Mouse (Mus musculus): ENCODE measurements around the gene Lpin2.

Lpin2 gene

DNA sequence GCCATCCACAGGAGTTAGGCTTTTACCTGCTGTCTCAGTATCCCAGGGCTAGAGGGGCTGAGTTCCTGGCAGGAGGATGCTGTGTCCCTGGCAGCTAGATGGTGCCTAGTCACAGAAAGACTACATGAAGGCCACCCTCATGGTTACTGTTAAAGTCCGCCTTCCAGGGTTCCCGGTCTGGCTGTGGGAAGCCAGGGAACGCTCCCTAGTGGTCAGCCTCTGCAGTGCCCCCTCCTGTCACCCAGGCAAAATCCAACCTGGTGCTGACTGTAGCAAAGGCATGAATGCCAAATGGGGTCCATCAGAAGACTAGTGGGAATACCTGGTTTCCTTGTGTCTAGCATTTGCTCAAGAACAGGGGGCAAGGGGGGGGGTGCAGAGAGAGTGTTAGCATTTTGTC, 78.3 kb downstream of the Lpin2 start:
- DNase-seq (ENCODE audit: low read depth in 2 of 2, low spot score in 2 of 2), result no peak

DNA sequence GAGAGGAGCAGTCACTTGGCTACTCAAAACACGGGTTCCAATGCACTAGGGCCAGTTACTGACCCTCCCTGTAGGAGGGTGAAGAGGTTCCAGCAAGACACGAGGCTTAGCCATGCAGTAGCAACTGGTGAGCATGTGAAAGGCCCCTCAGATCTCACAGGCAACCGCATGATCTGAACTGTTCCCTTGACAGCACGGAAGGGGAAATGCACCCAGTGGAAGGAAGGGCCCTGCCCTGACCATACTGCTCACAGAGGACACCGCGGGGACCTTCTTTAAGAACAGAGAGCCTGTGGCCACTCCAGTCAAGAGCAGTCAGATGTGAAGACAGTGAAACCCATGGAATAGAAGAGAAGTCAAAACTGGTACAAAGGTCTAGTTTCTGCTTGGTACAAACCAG, 80.8 kb downstream of the Lpin2 start:
- DNase-seq (ENCODE audit: low read depth in 2 of 2, low spot score in 2 of 2), result no peak

DNA sequence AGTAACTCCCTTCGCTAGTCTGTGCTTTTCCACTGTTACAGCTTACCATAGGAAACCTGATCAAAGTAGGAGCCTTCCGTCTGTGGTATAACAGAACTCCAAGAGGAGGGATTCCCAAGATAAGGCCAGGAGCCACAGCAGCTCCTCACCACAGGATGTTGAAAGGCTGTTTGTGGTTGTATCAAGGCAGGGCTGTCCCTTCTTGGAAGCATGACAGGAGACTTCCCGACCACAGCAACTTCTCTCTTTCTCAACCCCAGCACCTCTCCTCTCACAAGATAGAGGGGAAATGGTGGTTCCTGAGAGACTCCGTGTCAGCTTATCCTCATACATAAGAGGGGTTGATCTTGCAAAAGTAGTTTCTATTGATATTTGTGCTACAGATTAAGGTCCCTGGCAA, 82.4 kb downstream of the Lpin2 start:
- no peak for DNase-seq (ENCODE audit: low read depth in 2 of 2, low spot score in 2 of 2)

DNA sequence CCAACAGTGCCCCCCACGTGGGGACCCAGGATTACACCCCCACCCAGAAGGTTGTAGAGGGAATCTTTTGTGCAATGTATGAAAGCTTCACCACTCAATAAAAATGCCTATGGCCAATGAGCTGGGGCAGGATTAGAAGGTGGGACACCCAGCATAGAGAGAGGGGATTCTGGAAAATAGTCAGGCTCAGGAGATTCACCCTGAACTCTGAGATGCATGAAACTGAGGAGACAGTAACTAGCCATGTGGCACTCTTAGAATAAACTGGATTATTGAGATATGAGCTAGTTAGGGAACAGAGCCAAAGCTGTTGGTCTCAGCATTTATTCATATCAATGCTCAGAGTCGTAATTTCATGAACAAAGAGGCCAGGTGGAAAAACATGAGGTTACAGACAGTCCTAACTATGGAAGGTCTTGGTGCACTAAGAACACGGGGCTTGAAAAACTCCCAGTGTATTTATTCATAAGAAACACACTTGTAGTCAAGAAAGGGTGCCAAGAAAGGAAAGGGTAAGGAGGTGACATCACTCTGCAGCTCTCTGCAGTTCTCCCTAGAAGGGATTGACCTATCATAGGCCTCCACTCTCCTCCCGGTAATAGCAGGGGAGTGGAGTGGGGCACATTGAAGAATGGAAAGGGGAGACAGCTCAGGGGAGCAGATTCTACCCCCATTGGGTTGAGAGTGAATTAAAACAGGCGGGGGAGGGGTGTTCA, 83.1 kb downstream of the Lpin2 start:
- DNase-seq (ENCODE audit: low read depth in 2 of 2, low spot score in 2 of 2), result no peak

DNA sequence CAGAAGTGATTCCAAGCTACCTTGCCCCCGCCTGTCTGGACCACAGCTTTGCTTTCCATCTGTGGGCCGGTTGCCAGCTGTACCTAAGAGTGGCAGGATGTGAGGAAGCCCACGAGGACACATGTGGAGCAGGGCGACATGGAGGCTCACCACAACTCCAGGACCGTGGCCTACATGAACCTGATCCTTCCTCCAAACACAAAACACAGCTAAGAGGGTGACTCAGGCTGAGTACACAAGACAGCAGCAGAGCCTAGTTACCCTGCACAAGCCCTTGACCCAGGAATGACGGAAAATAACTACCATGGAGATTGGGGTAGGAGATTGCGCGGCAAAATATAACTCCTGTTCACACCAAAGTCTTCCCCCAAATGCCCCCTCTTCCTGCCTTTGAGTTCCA, 85.0 kb downstream of the Lpin2 start:
- no peak for DNase-seq (ENCODE audit: low read depth in 2 of 2, low spot score in 2 of 2)

DNA sequence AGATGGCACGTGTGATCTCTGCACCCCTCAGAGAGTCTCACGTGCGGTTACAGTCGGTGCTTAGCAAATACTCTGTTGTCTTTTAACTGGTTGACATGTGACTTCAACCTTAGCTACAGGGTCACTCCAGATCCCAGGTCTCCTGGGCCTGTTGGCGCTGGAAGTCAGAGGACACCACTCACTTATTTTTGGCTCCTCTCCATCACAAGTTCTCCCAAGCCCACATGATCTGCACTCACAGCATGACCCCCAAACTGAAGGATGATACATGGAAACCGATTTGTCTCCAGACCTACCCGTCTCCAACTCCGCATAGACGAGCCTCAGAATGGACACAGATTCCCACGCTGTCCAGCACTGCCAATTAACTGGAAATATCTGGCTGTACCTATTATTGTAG, 85.8 kb downstream of the Lpin2 start:
- no peak for DNase-seq (ENCODE audit: low read depth in 2 of 2, low spot score in 2 of 2)

DNA sequence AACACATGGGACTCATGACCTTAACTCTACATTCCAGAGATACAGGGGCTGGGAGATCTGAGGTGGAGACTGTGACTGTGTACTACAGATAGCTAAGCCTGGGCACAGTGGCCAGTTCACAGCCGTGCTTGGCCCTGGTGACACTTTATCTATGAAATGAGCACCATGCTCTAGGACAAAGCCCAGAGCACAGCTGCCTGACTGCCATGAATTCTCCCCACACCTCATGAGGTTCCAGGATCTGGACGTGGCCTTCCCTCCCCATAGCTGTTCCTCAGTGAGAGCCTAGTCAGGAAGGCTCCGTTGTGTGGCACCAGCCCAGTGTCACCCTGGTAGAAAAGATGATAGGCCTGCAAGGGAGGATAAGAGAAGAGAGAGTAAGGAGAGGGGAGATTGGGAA, 86.2 kb downstream of the Lpin2 start:
- DNase-seq (ENCODE audit: low read depth in 2 of 2, low spot score in 2 of 2), result no peak

DNA sequence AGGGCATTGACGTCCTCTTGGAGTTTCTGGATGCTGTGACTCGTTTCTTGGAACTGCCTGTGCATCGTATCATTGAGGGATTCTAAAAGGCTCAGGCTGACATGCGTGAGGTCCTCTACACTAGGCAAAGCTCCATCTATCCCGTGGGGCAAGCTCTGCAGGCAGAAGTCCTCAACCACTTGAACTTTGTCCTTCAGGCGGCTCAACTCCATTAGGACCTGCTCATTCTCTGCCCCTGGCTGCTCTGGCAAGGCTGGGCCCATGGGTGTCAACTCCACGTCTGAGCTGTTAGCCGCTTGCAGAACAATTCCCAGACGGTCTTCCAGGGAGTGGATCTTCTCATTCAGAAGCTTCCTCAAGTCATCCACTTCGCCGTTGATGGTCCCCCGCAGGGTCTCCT, 91.5 kb downstream of the Lpin2 start:
- DNase-seq (ENCODE audit: low read depth in 2 of 2, low spot score in 2 of 2), result no peak

DNA sequence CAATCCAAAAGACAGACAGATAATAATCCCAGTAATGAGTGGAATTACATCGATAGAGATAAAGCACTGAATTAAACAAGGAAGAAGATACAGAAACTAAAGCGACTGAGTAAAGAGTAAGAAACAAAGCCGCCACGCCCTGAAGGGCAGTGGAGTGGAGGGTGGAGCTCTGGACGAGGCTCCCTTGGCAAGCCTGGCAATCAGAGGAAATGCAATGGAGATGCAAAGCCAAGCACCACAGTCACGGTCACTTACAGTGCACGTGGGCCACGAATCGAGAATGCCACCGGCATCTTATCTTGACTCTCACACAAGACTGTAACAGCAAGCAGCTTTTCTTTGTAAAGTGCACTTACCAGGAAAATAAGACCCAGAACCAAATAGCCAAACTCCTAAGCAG, 94.4 kb downstream of the Lpin2 start:
- no peak for DNase-seq (ENCODE audit: low read depth in 2 of 2, low spot score in 2 of 2)

DNA sequence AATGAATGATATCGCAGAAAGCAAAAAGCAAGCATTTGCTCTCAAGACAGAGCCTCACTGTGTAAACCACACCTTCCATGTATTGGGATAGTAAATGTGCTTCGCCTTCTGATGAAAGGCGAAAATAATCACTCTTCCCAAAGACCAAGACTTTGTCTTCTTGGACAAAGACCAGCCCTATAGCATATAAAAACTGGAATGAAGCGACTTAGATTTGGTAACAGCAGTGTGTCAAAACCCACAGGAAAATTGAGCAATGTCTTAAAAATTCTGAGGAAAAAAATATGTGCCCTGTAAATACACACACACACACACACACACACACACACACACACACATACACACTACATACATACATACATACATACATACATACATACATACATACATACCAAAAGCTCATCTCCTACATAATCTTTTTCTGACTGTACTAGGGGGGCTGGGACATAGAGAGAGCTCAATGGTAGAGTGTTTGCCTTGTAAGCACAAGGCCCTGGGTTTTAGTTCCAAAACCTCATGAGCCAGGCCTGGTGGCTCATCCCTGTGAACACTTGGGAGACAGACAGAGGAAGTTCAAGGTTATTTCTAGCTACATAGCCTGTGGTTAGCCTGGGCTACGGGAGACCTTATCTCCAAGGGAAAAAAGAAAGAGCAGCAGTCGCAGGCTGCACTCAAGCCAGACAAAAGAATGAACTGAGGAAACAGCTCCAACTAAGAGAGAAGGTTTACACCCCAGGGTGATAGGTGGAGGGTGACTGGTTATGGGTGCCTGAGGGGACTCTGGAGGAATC, 95.5 kb downstream of the Lpin2 start:
- no peak for DNase-seq (ENCODE audit: low read depth in 2 of 2, low spot score in 2 of 2)

DNA sequence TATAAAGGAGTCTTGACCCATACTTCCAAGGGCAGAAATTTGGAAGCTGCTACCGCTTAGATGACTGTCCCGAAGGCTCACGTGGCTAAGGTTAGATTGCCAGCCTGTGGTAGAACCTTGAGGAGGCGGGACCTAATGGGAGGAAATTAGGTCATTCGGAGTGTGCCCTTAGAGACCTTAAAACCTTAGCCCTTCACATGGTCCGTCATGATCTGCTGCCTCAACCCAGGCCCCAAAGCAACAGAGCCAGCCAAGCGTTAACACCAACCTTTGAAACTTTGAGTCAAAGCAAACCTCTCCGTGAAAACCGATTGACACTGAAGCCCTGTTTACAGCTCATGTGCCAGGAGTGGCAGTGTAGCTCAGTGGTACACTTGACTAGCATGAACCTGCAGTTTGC, 100.4 kb downstream of the Lpin2 start:
- no peak for DNase-seq (ENCODE audit: low read depth in 2 of 2, low spot score in 2 of 2)

DNA sequence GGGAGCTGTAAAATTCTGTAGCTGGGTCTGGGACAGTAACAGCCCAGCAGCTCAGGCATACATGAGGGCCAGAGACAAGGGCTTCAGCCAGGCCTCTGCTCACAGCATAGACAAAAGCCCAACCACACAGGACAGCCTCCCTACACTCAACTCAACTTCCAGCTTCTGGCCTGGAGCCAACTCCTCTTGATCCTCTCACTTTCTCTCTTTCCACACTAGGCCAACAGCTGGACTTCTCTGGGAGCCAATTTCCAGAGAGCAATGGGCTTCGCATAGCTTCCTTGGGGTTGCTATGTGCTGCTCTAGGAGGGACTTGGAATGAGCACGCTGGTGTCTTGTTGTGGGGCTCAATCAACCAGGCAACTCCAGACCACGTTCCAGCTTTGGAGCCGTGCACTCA, 100.9 kb downstream of the Lpin2 start:
- DNase-seq (ENCODE audit: low read depth in 2 of 2, low spot score in 2 of 2), result no peak

DNA sequence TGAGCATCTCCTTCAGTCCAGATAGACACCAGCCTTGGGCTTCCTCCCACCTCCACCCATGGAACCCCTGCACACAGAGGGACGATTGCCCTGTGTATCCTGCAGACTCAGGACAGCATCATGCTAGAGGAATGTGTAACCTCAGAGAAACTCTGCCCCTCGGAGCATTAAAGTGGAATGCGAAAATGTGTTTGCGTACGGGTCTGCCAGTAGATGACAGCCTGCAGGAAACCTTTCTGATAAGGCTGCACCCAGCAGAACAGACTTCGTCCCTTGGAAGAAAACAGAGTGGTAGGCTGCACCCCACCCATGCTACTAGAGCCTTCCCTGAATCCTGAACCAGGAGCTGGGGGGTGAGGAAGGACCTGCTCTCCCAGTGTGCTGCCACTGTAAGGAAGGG, 102.5 kb downstream of the Lpin2 start:
- no peak for DNase-seq (ENCODE audit: low read depth in 2 of 2, low spot score in 2 of 2)

DNA sequence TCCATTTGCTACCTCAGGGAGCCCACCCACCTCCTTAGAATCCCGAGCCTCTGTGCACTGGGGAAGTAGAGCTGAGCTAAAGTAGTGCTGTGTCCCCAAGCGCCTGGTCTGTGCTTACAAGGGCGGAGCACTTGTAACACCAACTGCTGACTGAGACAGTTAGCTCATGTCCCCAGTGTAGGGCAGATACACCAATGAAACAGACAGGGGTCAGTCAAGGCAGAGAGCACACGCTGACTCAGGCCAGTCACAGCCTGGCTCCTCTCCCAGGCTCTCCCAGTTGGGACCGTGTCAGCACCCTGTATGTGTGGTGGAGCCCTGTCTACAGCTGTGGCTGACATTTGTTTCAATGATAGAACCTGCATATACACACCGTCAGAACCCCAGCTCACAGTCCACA, 103.6 kb downstream of the Lpin2 start:
- DNase-seq (ENCODE audit: low read depth in 2 of 2, low spot score in 2 of 2), result no peak

DNA sequence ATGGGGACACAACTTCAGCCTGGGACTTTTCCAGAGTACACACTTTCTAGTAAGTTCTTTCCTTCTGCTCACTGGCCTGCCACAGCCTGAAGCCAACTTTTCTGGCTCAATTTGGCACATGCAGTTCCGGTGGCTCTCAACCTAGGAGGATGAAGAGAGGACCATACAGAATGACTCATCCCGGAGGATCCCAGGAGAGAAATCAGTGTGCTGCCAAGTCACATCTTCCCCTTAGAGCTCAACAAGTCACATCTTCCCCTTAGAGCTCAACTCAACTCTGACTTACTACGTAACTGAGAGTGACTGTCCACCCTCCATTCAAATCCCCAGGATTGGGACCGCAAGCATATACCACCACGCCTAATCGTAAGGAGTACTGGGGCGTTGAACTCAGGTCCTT, 105.2 kb downstream of the Lpin2 start:
- no peak for DNase-seq (ENCODE audit: low read depth in 2 of 2, low spot score in 2 of 2)

DNA sequence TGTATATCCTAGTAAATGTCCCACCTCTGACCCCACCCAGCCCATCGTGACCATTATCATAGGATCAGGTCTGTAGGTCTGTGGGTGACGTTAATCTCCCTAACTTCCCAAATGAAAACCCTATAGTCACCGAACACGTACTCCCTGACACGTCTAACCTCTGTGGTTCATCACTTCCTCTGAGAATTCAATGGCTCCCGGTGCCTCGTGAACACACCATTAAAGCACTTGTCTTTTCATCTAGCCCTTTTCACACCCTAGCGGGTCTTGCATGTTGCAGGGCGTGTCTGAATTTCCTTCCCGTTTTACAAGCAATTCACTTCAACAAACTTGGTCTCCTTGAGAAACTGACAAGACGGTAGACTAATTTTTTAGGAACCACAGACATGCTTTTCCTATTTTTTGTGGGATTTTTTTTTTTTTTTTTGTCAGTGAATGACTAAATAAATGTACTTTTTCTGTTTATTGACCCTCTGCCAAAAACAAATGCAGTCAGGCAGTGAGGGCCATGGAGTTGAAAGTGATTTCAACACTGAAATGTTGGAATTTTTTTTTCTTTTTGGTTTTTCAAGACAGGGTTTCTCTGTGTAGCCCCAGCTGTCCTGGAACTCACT, 105.9 kb downstream of the Lpin2 start:
- peak in 1 of 2 experiments; percentile 8 for DNase-seq (ENCODE audit: low read depth in 2 of 2, low spot score in 2 of 2)

DNA sequence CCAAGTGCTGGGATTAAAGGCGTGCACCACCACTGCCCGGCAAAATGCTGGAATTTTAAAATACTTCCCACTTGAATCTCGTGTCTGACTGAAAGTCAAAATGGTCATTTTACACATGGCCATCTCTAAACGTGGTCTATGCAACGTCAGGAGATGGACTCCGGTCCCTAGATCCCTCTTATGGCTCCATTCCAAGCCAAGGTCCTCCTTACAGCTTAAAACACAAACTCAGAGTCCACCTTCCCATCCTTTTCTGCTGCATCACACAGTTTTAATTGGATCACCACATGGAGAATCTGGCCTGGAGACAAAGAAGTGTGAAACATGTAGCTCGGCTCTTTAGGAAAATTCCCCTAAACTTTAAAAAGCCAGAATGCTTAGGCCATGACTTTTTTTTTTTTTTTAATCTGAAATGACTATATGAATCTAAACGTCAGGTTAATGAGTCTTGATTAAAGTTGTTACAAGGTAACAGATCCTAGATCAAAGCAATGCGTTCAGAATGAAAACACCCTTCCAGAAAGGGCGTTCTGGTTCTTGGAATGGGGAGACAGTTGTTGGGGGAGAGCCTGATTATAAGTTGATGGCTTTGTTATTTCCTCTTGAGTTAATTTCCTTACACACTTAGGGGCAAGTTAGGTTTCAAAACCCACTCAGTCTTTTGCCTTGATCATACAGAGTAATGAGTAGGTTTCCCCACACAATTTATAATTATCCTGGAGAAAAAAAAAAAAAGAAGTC, 106.6 kb downstream of the Lpin2 start:
- DNase-seq (ENCODE audit: low read depth in 2 of 2, low spot score in 2 of 2), result no peak

DNA sequence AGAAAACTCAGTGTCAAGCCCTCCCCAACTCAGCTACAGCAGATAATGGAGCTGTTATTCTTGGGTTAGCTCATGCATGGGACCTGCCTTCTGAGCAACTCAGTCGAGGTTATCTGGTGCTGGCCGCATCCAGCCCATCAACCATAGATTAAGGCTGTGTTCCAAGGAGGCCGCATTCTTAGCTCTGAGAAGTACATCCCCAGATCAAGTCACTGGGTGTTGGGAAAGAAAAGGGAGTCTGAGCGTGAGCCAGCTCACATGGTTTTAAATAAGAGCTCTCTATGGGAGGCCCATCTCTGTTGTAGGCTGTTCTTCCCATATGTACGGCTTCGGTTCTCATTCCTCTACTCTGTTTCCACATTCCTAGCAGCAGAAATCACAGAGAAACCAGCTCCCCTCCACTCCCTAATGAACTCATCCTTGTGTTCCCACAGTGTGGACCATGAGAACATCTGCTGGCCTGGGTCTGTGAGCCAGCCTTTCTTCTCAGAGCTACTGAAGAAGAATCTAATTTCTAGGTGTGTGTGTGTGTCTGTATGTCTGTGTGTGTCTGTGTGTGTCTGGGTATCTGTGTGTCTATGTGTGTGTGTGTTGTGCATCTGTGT, 107.3 kb downstream of the Lpin2 start:
- no peak for DNase-seq (ENCODE audit: low read depth in 2 of 2, low spot score in 2 of 2)

DNA sequence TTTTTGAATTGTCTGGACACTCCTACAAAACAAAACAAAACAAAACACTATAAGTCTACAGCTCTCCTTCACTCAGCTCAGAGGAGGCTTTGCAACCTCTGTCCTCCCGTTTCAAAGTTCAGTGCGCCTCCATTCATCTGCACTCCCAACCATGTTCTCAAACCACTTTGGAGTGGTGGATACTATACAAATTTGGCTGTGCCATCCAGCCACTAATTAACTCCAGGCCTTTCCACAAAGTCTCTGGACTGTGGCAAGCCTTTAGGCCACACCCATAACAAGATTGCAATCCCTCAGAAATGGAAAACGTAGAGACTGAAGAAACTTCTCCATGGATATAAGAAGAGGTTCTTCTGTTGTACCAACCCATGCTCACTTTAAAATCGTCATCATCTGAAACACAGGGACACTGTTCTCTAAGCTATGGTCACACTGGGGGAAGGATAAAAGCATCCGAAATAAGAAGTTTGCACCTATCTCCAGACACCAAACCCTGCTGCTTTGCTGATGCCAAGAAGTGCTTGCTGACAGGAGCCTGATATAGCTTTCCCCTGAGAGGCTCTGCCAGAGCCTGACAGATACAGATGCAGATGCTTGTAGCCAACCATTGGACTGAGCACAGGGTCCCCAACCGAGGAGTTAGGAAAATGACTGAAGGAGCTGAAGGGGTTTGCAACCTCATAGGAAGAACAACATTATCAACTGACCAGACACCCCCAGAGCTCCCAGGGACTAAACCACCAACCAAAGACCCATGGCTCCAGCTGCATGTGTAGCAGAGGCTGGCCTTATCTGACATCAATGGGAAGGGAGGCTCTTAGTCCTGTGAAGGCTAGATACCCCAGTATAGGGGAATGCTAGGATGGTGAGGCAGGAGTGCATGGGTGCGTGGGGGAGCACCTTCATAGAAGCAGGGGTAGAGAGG, 108.4 kb downstream of the Lpin2 start:
- DNase-seq (ENCODE audit: low read depth in 2 of 2, low spot score in 2 of 2), result no peak

DNA sequence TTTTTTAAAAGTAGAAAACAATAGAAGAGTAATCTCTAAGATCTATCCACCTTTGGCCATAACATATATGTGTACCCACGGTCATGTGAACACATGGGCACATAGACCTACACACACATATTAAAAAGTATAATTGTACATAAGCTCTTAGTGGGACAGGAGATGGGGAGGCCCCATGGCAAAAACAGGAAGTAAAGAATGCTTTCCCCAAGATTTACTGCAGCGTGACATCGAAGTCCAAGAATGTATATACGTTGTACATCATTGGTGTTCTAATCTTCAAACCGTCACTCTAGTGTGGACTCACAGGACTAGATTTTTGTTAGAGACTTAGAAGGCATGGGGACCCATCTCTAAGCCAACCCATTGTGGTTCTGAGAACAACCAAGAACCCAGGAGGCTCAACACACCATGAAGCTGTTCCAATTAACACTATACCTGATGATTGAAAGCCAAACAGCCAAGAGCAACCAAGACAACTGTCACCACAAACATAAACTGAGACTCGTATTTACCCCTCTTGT, 109.6 kb downstream of the Lpin2 start:
- no peak for DNase-seq (ENCODE audit: low read depth in 2 of 2, low spot score in 2 of 2)
